Mouse (Mus musculus) heart, embryonic 14.5 days (tissue): ENCODE measurements around the gene Lrrk2. TPM values are rescaled to one million over a fixed set of nuclear protein-coding genes. Genes with fewer than 3 reads are reported as not detected.

ENCODE experiments used
- ATAC-seq: fragments of 200-750 bp; cut with Nextera tagmentation; 2 replicates; pipeline ENCODE4 v1.8.0; 2017; ENCODE audit warnings: low read depth, moderate TSS enrichment; ENCODE audit not compliant: insufficient number of reproducible peaks, insufficient read depth, low FRiP score
- H3K27ac ChIP-seq, 2 experiments: fragments of 200-500 bp in 1 of 2; fragments of 300-500 bp in 1 of 2; sonication (generic) in 1 of 2; replicated peaks in 1 of 2; 2 replicates each; pipeline ENCODE4 v1.5.1; 2012 to 2014; ENCODE audit warnings: low read depth in 2 of 2, low read length in 2 of 2, control low read depth in 1 of 2, mild to moderate bottlenecking in 1 of 2, mixed read lengths in 1 of 2; ENCODE audit not compliant: control insufficient read depth in 1 of 2, insufficient read depth in 1 of 2
- H3K27me3 ChIP-seq: fragments of 300-500 bp; sonication (generic); 2 replicates; pipeline ENCODE4 v1.6.1; 2014; ENCODE audit warnings: mild to moderate bottlenecking, low read length, control low read depth; ENCODE audit not compliant: control insufficient read depth, insufficient read depth
- H3K36me3 ChIP-seq: fragments of 300-500 bp; sonication (generic); 2 replicates; pipeline ENCODE4 v1.6.1; 2014; ENCODE audit warnings: mild to moderate bottlenecking, control low read depth, low read length, mixed read lengths; ENCODE audit not compliant: control insufficient read depth, insufficient read depth
- H3K4me1 ChIP-seq, 2 experiments: fragments of 200-500 bp in 1 of 2; fragments of 300-500 bp in 1 of 2; sonication (generic) in 1 of 2; 2 replicates each; pipeline ENCODE4 v1.6.1; 2012 to 2014; ENCODE audit warnings: low read length in 2 of 2, control low read depth in 1 of 2, mixed read lengths in 1 of 2; ENCODE audit not compliant: control insufficient read depth in 2 of 2, insufficient read depth in 2 of 2
- H3K4me2 ChIP-seq: fragments of 300-500 bp; sonication (generic); 2 replicates; pipeline ENCODE4 v1.6.1; 2014; ENCODE audit warnings: mild to moderate bottlenecking, low read length
- H3K4me3 ChIP-seq, 2 experiments: fragments of 200-500 bp in 1 of 2; fragments of 300-500 bp in 1 of 2; sonication (generic) in 1 of 2; 2 replicates each; pipeline ENCODE4 v1.5.1; 2012 to 2014; ENCODE audit warnings: low read length in 2 of 2, mild to moderate bottlenecking in 2 of 2, control low read depth in 1 of 2, low read depth in 1 of 2, moderate library complexity in 1 of 2; ENCODE audit not compliant: control insufficient read depth in 1 of 2, insufficient read depth in 1 of 2
- H3K9ac ChIP-seq: fragments of 300-500 bp; sonication (generic); 2 replicates; pipeline ENCODE4 v1.6.1; 2014; ENCODE audit warnings: mild to moderate bottlenecking, low read length
- H3K9me3 ChIP-seq: fragments of 300-500 bp; sonication (generic); 2 replicates; pipeline ENCODE4 v1.6.1; 2016; ENCODE audit warnings: low read length, control low read depth; ENCODE audit not compliant: control insufficient read depth
- WGBS: fragments of 180-500 bp; shearing (Covaris S2); extraction: QIAGEN DNeasy Blood & Tissue Kit; methylation state at CpG from one replicate; pipeline ENCODE4 v1.1.7; 2014; 5-methylcytosine and 5-hydroxymethylcytosine counted together
- polyA plus RNA-seq: library from polyadenylated mRNA; unstranded; fragments of >200 nt; fragmentation: Nextera tagmentation; extraction: Ambion mirVana; gene quantifications from 2 replicates; pipeline ENCODE4 v1.2.1, GENCODE M21; 2014

Lrrk2 gene
- polyA plus RNA-seq, 1 experiment from 2014 or later = 6.6 TPM

- Histone ChIP-seq H3K27ac (no peak overlapping the region), H3K4me2 (no peak overlapping the region), H3K9me3 (no peaks in the 10 kb centered on the region), H3K27me3 (no peaks in the 10 kb centered on the region), H3K4me3 (no peak overlapping the region), H3K4me1 (no peaks in the 10 kb centered on the region), H3K9ac (no peak overlapping the region), H3K36me3 (no peaks in the 10 kb centered on the region)
- ATAC-seq = no peak
- 79% methylated on average over 6 of the region's 6 CpGs for WGBS
Measured at GRCm38 (mm10) chr15:91661079-91661369, 12.0 kb upstream of the Lrrk2 start.

GRCm38 (mm10) chr15:91664586-91665132 lies 8.3 kb upstream of the Lrrk2 start:
- H3K27ac ChIP-seq = no peak overlapping the region
- H3K9ac ChIP-seq = no peak overlapping the region
- H3K36me3 ChIP-seq = no peaks in the 10 kb centered on the region
- H3K4me1 ChIP-seq = no peaks in the 10 kb centered on the region
- no peaks in the 10 kb centered on the region for H3K27me3 ChIP-seq
- H3K9me3 ChIP-seq = no peaks in the 10 kb centered on the region
- no peak for ATAC-seq
- H3K4me3 ChIP-seq = no peak overlapping the region
- H3K4me2 ChIP-seq = no peak overlapping the region
- WGBS = 86% methylated on average over 10 of the region's 10 CpGs

- no peak for ATAC-seq
- Histone ChIP-seq H3K27me3 (no peaks in the 10 kb centered on the region), H3K27ac (no peak overlapping the region), H3K9me3 (no peaks in the 10 kb centered on the region), H3K36me3 (no peaks in the 10 kb centered on the region), H3K4me2 (no peak overlapping the region), H3K9ac (no peak overlapping the region), H3K4me3 (no peak overlapping the region), H3K4me1 (no peaks in the 10 kb centered on the region)
- 77% methylated on average over 6 of the region's 6 CpGs for WGBS
Measured at GRCm38 (mm10) chr15:91665530-91665929, 7.4 kb upstream of the Lrrk2 start.

GRCm38 (mm10) chr15:91671216-91671615 lies 1.8 kb upstream of the Lrrk2 start:
- Histone ChIP-seq H3K27me3 (no peaks in the 10 kb centered on the region), H3K4me2 (no peak overlapping the region), H3K9ac (no peak overlapping the region), H3K4me1 (peaks cover 0 to 10% of the 10 kb centered on the region in 2 experiments; a peak in 1 of 4 replicates), H3K9me3 (no peaks in the 10 kb centered on the region), H3K4me3 (no peak overlapping the region), H3K36me3 (no peaks in the 10 kb centered on the region), H3K27ac (no peak overlapping the region)
- WGBS = 96% methylated on average over 2 of the region's 2 CpGs
- ATAC-seq = no peak

DNA sequence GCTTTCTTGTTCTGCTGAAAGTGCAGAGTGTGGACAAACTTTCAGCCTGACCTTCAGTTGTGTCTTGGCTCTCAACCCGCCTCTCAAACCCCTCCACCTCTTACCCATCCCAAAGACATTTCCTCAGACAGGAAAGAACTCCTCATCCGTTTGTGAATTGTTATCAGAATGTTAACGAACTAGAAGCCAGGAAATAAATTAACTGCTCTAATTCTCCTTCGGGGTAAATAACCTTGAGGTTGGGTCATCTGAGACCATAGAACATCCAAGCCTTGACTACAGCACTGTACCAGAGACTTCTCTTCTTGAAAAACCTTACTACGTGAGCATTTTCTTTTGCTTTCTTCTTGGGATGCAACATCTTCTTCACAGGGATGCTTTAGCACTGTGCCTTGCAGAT lies 988 bp upstream of the Lrrk2 start:
- Histone ChIP-seq H3K9ac (no peak overlapping the region), H3K36me3 (no peaks in the 10 kb centered on the region), H3K9me3 (no peaks in the 10 kb centered on the region), H3K4me1 (peaks cover 0 to 10% of the 10 kb centered on the region in 2 experiments; a peak in 1 of 4 replicates), H3K27ac (peak overlapping the region in 1 of 2 experiments; percentile 87; a peak in 2 of 4 replicates), H3K27me3 (no peaks in the 10 kb centered on the region), H3K4me2 (peak overlapping the region; percentile 82; the same call in 1 of the 2 replicates), H3K4me3 (no peak overlapping the region)
- ATAC-seq = no peak
- WGBS = 67% methylated on average over 5 of the region's 5 CpGs

- 14% methylated on average over 5 of the region's 5 CpGs for WGBS
- Histone ChIP-seq H3K9ac (peak overlapping the region; percentile 75), H3K27me3 (no peaks in the 10 kb centered on the region), H3K9me3 (no peaks in the 10 kb centered on the region), H3K4me3 (peak overlapping the region; percentile 57 to 69), H3K4me1 (peaks cover 0 to 10% of the 10 kb centered on the region in 2 experiments; a peak in 1 of 4 replicates), H3K4me2 (peak overlapping the region; percentile 82), H3K36me3 (no peaks in the 10 kb centered on the region), H3K27ac (peak overlapping the region; percentile 87 to 92)
- no peak for ATAC-seq
Measured at GRCm38 (mm10) chr15:91673569-91673905, 562 bp downstream of the Lrrk2 start.

DNA sequence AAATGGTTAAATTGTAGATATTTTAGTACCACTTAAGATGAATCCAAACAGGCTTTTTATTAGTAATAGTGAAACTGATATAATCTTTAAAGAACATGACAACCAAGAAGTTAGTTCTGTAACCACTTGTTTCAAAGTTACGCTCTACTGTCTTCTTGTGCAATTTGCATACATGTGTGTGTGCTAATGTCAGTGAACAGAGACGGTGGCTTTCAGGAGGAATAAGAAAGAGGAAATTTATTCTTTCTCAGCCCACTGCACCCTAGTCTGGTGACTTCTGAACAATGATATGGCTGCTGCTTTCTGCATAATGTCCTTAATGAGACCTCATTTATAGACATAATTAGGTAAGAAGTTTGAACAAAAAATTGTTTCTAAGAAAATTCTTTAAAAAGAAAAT lies 7.1 kb downstream of the Lrrk2 start:
- H3K27me3 ChIP-seq = no peaks in the 10 kb centered on the region
- H3K9me3 ChIP-seq = no peaks in the 10 kb centered on the region
- no peak overlapping the region for H3K4me3 ChIP-seq
- ATAC-seq = no peak
- H3K9ac ChIP-seq = no peak overlapping the region
- no peak overlapping the region for H3K4me2 ChIP-seq
- 82% methylated on average over 2 of the region's 2 CpGs for WGBS
- no peak overlapping the region for H3K27ac ChIP-seq
- peaks cover 29% of the 10 kb centered on the region for H3K36me3 ChIP-seq
- H3K4me1 ChIP-seq = no peaks in the 10 kb centered on the region

- whole genome bisulfite sequencing = 76% methylated on average over 7 of the region's 7 CpGs
- no peak overlapping the region for H3K27ac ChIP-seq
- no peak overlapping the region for H3K4me3 ChIP-seq
- no peaks in the 10 kb centered on the region for H3K9me3 ChIP-seq
- H3K4me1 ChIP-seq = no peaks in the 10 kb centered on the region
- H3K27me3 ChIP-seq = no peaks in the 10 kb centered on the region
- H3K36me3 ChIP-seq = peaks cover 49% of the 10 kb centered on the region
- H3K4me2 ChIP-seq = no peak overlapping the region
- H3K9ac ChIP-seq = no peak overlapping the region
- no peak for ATAC-seq
Measured at GRCm38 (mm10) chr15:91685880-91686563, 13.0 kb downstream of the Lrrk2 start.
